Mouse (Mus musculus): Measurements from ENCODE around the gene Eng. TPM values are rescaled to one million over a fixed set of nuclear protein-coding genes. Genes with fewer than 3 reads are reported as not detected.

Eng gene
- total RNA-seq, 2 experiments from 2014 or later = 1.5 to 4.0 TPM

DNA sequence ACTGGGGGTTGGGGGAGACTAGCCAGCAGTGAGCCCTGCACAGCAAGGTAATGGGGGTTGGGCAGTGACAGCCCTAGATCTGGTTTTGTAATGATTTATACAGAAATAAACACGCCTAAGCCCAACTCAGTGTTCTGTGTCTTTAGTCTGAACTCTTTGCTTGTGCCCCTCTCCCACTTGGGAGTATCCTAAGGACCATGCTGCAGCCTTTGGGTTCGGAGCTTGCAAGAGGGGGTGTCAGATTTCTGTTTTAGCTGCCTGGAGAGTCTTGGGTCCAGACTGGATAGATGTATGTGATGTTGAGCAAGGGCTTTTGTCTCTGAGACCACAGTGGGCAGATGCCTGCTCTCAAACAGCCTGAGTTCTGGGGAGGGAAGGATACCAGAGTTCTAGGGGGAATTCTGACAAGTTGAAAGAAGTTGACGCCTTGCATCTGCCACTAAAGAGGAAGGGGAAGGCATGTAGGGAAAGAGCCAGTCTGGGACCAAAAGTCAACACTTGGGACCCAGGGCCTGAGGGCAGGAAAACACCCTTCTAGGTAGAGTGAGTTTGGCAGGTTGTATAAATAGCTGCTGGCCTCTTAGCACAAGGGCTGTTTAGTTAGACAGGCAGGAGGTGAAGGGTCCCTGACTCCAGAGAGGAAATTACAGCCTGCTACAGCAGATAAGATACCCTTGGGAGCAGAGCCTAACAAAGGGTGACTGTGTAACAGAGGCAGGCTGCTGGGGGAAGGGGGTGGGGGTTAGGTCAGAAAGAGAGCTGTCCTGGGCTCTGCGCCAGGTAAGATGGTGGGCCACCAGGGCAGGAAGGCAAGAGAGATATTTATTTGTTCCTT is 25.5 kb upstream of the Eng start:
- no peak for ATAC-seq (replicated peaks; ENCODE audit: low FRiP score, poor library complexity, severe bottlenecking)

DNA sequence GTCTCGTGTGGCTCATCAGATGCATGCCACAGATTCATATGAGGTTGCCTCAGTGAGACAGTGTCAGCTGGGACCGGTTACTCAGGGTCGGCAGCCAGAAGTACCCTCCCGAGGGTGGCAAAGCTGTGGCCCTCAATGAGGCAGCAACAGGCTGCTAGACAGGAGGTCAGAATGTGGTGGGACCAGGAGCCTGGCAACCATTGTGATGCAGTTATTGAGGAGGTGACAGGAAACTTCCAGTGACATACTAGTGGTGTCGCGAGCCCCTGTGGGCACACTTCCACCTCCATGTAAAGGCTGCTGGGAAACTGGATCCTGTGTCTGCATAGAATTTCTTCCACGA is 24.9 kb upstream of the Eng start, which contains the start of gene Ak1:
Gene Ak1 (plus strand): TSS at position 242 of the 343 bp plus-strand sequence.
- ATAC-seq (replicated peaks; ENCODE audit: low FRiP score, poor library complexity, severe bottlenecking) = no peak

DNA sequence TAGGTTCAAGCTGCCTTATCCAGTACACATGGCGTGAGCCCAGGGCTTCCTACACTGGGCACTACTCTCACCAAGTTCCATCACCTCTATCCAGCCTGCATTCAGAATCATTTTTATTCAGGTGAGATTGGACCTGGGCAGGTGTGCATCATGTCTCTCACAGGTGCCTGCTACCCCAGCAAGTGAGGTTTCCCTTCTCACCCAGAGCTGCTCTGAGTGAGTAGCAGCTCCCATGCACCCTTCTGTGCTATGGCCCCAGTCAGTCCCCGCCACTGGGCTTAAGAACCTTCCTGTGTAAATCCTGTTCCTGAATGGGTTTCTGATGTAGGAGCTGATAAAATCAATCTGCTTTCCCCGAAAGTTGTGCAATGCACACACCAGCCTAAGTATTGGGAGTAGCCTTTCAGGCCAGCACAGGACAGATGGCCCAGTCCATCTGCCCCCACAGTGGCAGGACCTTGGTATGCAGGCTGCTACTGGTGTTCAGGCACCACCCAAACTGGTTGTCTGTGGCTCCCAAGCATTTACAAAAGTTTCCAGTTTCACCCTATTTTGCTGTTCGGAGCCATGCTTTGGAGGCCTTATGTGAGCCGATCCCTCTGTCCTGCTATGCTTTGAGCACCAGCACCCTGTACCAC is 22.2 kb upstream of the Eng start:
- ATAC-seq (replicated peaks; ENCODE audit: low FRiP score, poor library complexity, severe bottlenecking) = no peak

DNA sequence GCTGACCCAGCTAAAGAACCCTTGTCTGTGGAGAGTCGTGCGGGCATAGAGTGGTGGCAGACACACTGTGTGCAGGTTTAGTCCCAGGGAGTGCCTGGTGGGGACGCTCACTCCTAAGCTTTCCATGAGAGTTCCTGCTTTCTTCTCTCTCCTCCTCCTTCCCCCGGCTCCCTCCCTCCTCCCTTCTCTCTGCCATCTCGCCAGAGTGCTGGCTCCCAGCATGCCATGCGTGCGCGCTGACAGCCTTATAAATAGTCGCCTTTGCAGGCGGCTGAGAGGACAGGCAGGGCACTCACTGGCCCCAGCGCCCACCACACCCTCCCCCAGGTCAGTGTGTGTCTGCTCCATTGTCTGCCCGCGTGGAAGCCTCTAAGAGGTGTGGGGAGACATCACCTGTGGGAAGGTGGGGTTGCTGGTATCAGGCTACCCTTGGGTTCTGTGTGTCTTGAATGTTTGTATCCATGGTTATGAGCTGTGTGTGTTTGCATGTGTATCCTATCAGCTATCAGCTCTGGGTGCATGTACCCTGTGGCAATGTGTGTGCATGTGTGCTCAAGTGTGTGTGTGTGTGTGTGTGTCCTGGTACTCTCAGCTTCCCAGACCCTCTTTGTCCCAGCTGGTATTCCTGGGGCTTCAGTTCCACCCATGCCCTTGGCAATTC is 21.1 kb upstream of the Eng start:
- no peak for ATAC-seq (replicated peaks; ENCODE audit: low FRiP score, poor library complexity, severe bottlenecking)

DNA sequence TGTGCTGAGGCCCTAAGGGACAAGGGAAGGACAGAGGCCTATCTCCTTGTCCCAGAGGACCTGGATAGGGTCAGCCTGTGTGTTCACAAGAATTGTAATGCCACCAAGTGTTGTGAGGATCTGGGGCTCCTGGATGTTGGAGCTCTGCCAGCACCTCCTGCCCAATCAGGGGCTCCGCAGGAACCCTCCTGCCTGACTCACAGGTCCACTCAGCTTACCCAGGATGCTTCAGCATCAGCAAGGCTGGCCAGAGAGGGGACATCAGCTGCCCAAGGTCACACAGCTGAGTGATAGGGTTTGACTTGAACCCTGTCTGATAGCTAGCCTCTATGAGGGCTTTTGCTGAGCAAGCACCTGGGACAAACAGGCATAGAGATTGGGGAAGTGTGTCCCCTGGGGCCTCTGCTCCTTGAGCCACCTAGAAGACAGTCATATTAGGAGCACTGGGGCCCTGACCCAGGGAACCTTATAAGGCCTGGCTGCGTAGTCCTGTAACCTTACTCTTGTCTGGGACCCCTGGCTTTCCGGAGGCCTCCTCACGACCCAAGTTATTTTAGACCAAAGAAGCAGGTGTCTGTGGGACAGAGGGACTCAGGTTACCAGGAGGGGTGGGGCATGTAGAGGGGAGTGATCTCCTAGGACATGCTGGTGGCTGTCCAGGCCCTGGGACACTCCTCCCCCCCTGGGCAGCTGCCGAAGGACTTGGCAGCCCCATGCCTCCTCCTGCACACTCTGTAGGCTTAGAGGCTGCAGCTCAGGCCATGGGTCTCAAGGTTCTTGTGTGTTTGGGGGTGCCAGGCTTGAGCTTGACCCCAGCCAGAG is 20.3 kb upstream of the Eng start:
- no peak for ATAC-seq (replicated peaks; ENCODE audit: low FRiP score, poor library complexity, severe bottlenecking)

DNA sequence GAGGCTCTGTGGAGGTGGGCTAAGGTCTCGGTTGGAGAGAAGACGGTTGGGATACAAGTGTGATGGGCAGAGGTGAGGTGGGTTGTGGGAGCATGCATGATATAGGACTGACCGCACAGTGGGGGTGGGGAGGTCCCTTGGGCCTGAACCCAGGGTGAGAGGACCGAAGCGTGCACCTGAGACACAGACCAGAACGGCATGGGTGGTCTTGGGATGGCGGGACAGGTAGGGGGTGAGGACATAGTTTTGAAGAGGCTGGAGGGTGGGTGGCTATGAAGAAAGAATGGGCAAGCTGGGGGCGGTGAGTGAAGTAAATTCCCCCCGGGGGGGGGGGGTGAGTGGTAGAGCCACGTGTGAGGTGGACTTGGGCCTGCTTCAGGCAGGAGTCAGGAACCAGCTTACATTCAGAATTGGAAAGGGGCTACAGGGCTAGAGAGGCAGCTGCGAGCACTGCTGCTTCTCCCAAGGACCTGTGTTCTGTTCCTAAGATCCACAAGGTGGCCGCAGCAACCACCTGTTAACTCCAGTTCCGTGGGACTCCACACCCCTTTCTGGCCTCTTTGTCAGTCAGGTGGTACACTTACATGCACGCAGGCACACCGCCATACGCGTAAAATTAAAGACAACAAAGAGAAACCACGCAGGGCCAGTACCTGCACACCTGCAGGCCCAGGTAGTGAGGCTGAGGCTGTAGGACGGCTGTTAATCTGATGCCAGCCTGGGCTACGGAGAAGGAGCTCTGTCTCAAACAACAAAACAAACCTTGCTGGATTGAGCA is 18.9 kb upstream of the Eng start:
- ATAC-seq (replicated peaks; ENCODE audit: low FRiP score, poor library complexity, severe bottlenecking) = no peak

DNA sequence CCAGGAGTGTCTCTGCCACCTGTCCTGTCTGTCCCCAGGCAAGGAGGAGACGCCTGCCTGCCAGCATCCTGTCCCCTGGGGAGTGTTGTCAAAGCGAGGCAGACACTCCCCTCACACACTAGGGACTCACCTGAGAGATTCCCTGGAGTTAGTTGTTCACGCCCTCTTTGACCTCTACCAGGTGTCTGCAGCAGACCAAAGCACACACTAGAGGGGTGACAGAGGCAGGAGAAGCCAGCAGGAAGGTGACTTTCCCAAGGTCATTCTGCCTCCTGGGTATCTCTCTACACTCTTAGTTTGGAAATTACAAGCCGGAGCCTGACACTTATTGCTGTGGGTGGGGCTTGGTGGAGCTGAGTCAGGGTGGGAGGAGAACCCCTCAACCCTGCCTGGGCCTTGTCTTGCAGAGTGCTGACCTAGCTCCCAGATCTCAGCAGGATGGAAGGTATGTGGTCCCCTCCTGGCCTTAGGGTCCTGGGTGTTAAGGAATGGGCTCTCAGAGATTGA is 18.3 kb upstream of the Eng start:
- no peak for ATAC-seq (replicated peaks; ENCODE audit: low FRiP score, poor library complexity, severe bottlenecking)

DNA sequence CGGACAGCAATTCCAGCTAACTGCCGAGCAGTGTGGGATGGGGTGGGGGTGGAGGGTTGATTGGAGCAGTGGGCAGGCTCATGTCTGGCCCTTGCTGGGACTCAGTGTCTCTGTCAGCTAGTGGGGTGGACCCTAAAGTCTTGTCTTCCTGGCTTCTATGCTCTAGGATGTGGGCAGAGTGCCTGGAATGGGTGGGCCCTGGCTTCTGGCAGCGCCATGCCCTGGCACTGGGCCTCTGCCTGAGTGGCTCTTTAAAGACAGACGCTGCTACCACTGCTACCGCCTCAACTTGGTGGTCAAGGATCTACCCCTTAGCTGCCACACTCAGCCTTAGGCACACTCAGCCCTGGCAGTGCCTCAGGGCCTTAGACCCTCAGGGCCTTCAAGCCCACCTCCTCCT is 17.7 kb upstream of the Eng start:
- ATAC-seq (replicated peaks; ENCODE audit: low FRiP score, poor library complexity, severe bottlenecking) = no peak

DNA sequence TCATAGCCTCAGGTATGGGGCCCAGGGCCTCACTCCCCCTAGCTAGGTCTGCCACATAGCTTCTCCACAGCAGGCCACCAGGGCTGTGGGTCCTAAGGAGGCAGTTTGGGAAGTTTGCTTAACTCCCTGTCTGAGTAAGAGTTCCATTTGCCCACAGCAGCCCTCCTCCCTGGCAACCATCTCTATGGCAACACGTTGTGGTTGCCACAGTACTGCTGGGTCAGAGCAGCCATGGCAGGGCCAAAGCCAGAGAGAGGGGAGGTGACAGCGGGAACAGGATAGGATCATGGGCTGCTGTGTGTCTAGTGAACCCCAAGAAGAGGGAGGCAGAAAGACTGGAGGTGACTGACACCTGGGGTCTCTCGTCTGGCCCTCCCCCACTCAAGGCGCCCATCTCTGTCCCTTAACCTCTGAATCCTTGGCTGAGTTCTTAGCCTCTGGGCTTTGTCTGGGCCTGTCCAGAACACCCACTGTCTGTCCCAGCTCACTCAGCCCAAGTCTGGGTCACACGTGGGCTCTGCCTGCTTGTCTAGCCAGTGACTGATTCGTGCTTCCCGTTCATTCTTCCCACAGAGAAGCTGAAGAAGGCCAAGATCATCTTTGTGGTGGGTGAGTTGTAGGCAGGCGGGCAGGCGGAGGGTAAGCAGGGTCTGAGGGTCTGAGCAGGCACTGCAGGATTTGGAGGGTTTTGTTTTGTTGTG is 17.0 kb upstream of the Eng start:
- no peak for ATAC-seq (replicated peaks; ENCODE audit: low FRiP score, poor library complexity, severe bottlenecking)

DNA sequence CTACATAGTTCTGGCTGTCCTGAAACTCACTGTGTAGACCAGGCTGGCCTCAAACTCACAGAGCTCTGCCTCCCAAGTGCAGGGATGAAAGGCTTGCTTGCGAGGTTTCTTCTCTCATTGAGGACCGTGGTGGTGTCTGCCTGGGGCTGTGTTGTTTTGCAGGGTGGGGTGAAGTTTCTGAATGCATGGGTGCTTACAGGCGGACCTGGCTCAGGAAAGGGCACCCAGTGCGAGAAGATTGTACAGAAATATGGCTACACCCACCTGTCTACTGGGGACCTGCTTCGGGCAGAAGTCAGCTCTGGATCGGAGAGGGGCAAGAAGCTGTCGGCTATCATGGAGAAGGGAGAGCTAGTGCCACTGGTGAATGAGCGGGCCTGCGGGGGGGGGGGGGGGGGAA is 16.4 kb upstream of the Eng start:
- ATAC-seq (replicated peaks; ENCODE audit: low FRiP score, poor library complexity, severe bottlenecking) = no peak

DNA sequence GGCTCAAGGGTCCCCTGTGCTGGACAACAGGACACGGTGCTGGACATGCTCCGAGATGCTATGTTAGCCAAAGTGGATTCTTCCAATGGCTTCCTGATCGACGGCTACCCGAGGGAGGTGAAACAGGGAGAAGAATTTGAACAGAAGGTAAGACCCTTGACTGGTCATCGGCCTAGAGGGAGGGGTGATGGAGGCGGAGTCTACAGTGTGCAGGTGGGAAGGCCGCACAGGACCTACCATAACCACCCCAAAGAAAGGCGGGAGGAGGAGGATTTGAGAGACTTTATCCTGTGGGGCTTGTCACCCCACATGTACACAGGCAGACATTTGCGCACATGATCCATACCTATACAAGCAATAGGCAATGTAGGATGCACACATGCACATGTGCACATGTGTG is 15.3 kb upstream of the Eng start:
- no peak for ATAC-seq (replicated peaks; ENCODE audit: low FRiP score, poor library complexity, severe bottlenecking)

DNA sequence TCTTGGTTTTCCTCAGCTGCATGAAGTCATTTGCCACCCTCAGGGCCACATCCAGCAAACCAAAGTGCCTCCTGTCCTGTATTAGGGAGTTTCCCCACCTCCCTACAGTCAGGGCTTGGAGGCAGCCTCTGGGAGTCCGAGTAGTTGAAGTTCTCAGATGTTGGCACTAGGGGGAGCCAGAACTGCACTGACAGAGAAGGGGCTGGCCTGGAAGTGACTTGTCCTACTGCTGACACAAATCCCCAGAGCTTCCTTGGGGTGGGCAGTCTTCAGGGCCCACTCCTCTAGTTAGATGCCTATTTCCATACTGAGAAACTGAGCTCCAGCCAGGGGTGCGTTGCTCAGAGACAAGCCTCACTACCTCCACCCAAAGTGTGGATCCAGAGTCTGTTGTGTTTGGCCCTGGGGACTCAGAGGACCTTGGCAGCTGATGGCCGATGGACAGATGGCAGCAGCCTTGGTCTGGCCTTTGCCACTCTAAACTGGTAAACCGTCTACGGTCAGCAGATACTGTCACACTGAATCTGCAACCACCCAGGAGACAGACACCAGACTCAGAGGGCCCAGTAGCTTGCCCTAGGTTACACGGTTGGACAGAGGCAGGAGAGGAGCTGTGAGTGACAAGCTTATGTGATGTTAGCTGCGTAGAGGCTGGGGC is 14.5 kb upstream of the Eng start:
- peak; percentile 76 for ATAC-seq (replicated peaks; ENCODE audit: low FRiP score, poor library complexity, severe bottlenecking)

DNA sequence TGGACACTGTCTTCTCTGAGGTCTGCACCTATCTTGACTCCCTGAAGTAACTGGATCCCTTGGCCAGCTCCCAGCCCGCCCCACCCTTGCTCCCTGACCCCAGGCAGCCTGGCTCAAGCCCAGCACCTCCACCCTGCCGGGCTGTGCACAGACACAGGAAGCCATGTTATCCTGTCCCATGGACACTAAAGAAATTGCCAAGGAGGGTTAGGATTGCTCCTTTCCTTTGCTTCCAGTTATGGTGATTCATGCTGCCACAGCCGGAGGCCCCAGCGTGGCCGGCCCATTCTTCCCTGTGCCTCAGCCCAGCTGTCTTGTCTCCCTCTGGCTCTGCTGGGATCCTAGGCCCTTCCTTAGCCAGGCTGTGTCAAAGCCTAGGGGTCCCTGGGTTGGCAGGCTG is 12.7 kb upstream of the Eng start:
- no peak for ATAC-seq (replicated peaks; ENCODE audit: low FRiP score, poor library complexity, severe bottlenecking)

DNA sequence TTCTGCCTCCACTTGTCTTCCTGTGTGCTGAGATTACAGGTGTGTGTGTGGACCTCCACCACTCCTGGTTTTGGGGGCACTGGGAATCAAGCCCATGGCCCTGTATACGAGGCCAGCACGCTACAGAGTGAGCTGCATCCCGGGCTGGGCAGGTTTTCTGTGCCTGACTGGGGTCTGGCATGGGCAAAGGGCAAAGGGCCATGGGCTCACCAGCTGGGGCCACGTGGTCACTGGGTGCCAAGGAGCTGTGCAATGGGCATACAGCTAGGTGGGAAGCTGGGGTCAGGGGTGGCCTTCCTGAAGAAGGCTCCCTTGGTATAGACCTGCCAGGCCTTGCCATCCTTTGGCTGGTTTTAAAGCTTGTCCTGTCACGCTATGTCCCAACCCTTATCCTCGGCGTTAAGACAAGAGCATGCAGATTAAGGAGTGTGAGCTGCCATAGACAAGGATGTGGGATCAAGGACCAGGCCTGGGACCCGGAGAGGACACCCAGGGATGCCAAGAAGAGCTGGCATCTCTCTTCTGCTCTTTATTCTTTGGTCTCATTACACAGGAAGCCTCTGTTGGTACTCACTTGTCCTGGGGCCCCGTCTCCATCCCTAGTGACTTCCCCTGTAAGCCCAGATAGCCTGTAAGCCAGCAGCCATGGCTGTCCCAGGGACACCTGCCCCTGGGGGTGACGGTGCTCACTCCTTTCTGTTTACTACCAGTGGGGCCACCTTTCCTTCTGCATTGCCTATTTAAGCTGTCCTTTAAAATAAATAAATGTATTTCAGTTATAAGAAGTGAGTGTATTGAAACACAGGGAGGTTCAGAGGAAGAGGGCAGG is 11.9 kb upstream of the Eng start:
- ATAC-seq (replicated peaks; ENCODE audit: low FRiP score, poor library complexity, severe bottlenecking) = no peak

DNA sequence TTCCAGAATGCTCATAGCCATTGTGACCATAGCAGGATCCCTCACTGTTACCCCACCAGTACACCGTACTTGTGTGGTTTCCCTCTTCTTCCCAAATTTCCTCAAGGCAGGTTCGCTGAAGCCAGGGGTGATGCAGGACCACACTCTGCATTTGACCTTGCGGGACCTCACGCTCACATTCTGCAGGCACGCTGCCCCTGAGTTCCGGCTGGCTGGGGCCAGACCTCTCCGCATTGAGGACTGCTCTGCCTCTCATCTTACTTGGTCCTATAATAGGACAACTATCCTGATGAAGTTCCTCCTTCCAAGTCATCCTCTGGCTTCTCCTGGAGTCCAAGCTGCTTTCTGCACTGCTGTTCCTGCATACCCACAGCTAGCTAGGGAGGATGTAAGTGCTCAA is 9.8 kb upstream of the Eng start:
- no peak for ATAC-seq (replicated peaks; ENCODE audit: low FRiP score, poor library complexity, severe bottlenecking)

DNA sequence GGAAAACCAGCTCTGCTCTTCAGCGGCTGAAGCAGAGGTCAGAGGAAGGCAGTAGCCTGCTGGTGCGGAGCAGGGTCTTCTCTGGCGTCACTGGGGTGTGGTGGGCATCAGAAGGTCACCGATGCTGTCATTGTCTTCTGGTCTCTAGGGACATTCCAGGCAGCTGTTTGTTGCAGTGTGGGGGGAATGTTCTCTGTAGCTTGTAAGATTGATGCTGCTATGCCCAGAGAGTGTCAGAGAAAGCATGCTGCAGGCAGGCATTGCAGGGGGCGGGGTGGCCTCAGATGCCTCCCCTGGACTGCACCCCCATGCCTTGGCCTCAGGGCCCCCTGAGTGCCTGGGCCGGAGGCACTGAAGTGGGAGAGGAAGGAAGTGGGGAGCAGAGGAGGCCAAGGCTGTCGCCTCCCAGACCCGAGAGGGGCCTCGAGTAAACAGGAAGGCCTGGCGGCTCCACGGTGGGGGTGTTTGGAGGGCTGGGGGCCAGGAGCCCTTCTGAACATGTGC is 8.6 kb upstream of the Eng start:
- no peak for ATAC-seq (replicated peaks; ENCODE audit: low FRiP score, poor library complexity, severe bottlenecking)

DNA sequence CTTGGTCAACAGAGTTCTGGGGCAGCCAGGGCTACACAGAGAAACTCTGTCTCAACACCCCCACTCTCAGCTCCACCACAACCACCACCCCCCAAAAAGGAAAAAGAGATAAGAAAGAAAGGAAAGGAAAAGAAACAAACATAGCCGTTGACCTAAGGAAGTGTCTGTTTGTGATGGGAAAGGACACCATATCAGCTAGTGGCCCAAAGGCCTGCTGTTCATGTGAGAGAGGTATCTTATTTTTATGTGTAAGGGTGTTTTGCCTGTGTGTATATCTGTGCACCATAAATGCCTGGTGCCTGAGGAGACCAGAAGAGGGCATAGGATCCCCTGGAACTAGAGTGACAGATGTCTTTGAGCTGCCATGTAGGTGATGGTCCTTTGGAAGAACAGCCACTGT is 6.8 kb upstream of the Eng start:
- no peak for ATAC-seq (replicated peaks; ENCODE audit: low FRiP score, poor library complexity, severe bottlenecking)
